Mouse (Mus musculus) midbrain, embryonic 10.5 days (tissue): ENCODE data around the gene Rras2. TPM values are rescaled to one million over a fixed set of nuclear protein-coding genes. Genes with fewer than 3 reads are reported as not detected.

Experiments
- DNase-seq: peaks from one replicate; pipeline ENCODE4 v3.0.0-alpha.2; 2017; ENCODE audit warnings: low spot score
- H3K27ac ChIP-seq: fragments of 300-500 bp; sonication (generic); replicated peaks from 2 replicates; pipeline ENCODE4 v1.5.1; 2016; ENCODE audit warnings: mild to moderate bottlenecking
- H3K27me3 ChIP-seq: fragments of 300-500 bp; sonication (generic); 2 replicates; pipeline ENCODE4 v1.6.1; 2016; ENCODE audit warnings: low read depth, mild to moderate bottlenecking; ENCODE audit not compliant: poor library complexity, severe bottlenecking
- H3K36me3 ChIP-seq: fragments of 300-500 bp; sonication (generic); 2 replicates; pipeline ENCODE4 v1.6.1; 2016; ENCODE audit warnings: mild to moderate bottlenecking, moderate library complexity
- H3K4me1 ChIP-seq: fragments of 300-500 bp; sonication (generic); 2 replicates; pipeline ENCODE4 v1.6.1; 2016
- H3K4me3 ChIP-seq: fragments of 300-500 bp; sonication (generic); 2 replicates; pipeline ENCODE4 v1.5.1; 2016; ENCODE audit warnings: mild to moderate bottlenecking, moderate library complexity
- H3K9me3 ChIP-seq: fragments of 300-500 bp; sonication (generic); replicated peaks from 2 replicates; pipeline ENCODE4 v1.6.1; 2016; ENCODE audit warnings: mild to moderate bottlenecking
- WGBS: fragments of 180-500 bp; shearing (Covaris S2); methylation state at CpG from one replicate; pipeline ENCODE4 v1.1.7; 2016; 5-methylcytosine and 5-hydroxymethylcytosine counted together
- polyA plus RNA-seq: library from polyadenylated mRNA; unstranded; fragments of >200 nt; fragmentation: Nextera tagmentation; extraction: Ambion mirVana; gene quantifications from 2 replicates; pipeline ENCODE4 v1.2.1, GENCODE M21; 2016

Rras2 gene
- polyA plus RNA-seq, 1 experiment from 2014 or later, result 27.2 TPM

- Histone ChIP-seq H3K4me3 (no peak overlapping the region), H3K27me3 (no peaks in the 10 kb centered on the region), H3K4me1 (peaks cover 7% of the 10 kb centered on the region), H3K27ac (no peak overlapping the region), H3K9me3 (no peaks in the 10 kb centered on the region), H3K36me3 (no peaks in the 10 kb centered on the region)
- no peak for DNase-seq
- WGBS, result 92% methylated on average over 3 of the region's 3 CpGs
Measured at GRCm38 (mm10) chr7:114139400-114139799, 21.8 kb upstream of the Rras2 start.

DNA sequence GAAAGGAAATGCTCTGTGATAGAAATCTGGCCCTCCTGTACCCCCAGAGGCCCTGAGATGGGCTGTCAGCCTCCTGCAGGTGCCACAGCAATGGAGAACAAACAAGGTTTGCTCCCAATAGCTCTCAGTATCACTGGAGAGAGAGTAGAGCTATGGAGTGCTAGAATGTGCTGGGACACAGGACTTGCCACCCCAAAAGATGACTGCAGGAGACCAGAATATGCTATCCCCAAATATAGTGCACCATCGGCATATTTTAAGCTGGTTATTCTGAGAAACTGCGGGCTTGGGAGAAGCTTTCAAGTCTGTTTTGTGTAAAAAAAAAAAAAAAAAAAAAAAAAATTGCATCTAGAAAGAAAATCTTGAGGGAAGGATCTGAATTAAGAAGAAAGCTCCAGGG is 20.7 kb upstream of the Rras2 start:
- H3K4me1 ChIP-seq, result peaks cover 15% of the 10 kb centered on the region
- no peaks in the 10 kb centered on the region for H3K27me3 ChIP-seq
- WGBS, result 93% methylated on average over 2 of the region's 2 CpGs
- H3K27ac ChIP-seq, result no peak overlapping the region
- DNase-seq, result no peak
- no peak overlapping the region for H3K4me3 ChIP-seq
- H3K36me3 ChIP-seq, result no peaks in the 10 kb centered on the region
- H3K9me3 ChIP-seq, result no peaks in the 10 kb centered on the region

GRCm38 (mm10) chr7:114135166-114135565 is 17.6 kb upstream of the Rras2 start:
- H3K27ac ChIP-seq, result no peak overlapping the region

GRCm38 (mm10) chr7:114133957-114134356 is 16.4 kb upstream of the Rras2 start:
- no peak overlapping the region for H3K4me3 ChIP-seq
- no peak for DNase-seq
- peaks cover 15% of the 10 kb centered on the region for H3K4me1 ChIP-seq
- WGBS, result 14% methylated on average over 5 of the region's 5 CpGs
- H3K27ac ChIP-seq, result no peak overlapping the region
- no peaks in the 10 kb centered on the region for H3K9me3 ChIP-seq
- H3K27me3 ChIP-seq, result no peaks in the 10 kb centered on the region
- no peaks in the 10 kb centered on the region for H3K36me3 ChIP-seq

More at GRCm38 (mm10) chr7:114135166-114135565, 17.6 kb upstream of the Rras2 start:
- Histone ChIP-seq H3K4me3 (no peak overlapping the region), H3K9me3 (no peaks in the 10 kb centered on the region), H3K4me1 (peaks cover 15% of the 10 kb centered on the region), H3K36me3 (no peaks in the 10 kb centered on the region), H3K27me3 (no peaks in the 10 kb centered on the region)
- no peak for DNase-seq
- 24% methylated on average over 6 of the region's 6 CpGs for WGBS

DNA sequence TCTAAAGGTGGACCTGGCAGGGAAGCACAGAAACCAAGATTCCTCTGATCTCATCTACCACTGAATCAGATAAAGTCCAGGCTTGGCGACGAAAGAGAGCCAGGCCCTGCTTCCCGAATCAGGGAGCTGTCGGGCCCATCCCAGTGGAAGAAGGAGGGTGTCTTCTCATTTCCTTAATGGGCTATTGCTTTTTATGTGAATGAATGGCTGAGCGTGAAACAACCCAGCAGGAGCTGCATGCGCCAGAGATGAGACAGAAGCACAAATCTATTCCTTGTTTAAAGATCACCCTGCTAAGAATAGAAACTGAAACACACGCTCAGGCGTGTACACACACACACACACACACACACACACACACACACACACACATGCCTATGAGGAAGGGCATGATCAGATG is 14.7 kb upstream of the Rras2 start:
- Histone ChIP-seq H3K9me3 (no peaks in the 10 kb centered on the region), H3K4me3 (no peak overlapping the region), H3K4me1 (peaks cover 15% of the 10 kb centered on the region), H3K36me3 (no peaks in the 10 kb centered on the region), H3K27me3 (no peaks in the 10 kb centered on the region), H3K27ac (no peak overlapping the region)
- DNase-seq, result no peak
- 56% methylated on average over 8 of the region's 8 CpGs for WGBS

GRCm38 (mm10) chr7:114129281-114129680 is 11.7 kb upstream of the Rras2 start:
- no peak overlapping the region for H3K27ac ChIP-seq
- H3K27me3 ChIP-seq, result no peaks in the 10 kb centered on the region
- no peak overlapping the region for H3K4me3 ChIP-seq
- H3K4me1 ChIP-seq, result peaks cover 6% of the 10 kb centered on the region
- 59% methylated on average over 2 of the region's 2 CpGs for WGBS
- no peaks in the 10 kb centered on the region for H3K9me3 ChIP-seq
- no peak for DNase-seq
- no peaks in the 10 kb centered on the region for H3K36me3 ChIP-seq

DNA sequence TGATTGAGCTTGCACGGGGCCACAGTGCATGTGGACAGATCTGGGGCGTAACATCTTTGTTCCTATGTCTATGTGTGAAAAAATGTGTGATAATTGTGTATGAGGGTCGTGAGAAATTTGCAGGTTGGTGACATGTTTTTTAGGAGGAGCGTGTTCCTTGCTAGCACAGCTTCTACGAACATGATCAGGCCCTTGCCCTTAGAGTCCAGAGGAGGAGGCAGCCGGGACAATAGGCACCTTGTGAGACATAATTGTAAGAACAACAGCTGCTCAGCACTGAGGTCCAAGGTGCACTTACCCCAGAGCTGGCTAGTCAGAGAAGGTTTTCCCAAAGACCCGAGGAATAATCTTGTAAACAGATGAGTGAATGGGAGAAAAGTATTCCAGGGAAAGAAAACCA is 599 bp upstream of the Rras2 start:
- H3K27me3 ChIP-seq, result peaks cover 11% of the 10 kb centered on the region
- H3K9me3 ChIP-seq, result no peaks in the 10 kb centered on the region
- no peak for DNase-seq
- H3K4me3 ChIP-seq, result peak overlapping the region; percentile 73
- H3K4me1 ChIP-seq, result peaks cover 27% of the 10 kb centered on the region
- no peak overlapping the region for H3K27ac ChIP-seq
- 46% methylated on average over 7 of the region's 7 CpGs for WGBS
- no peaks in the 10 kb centered on the region for H3K36me3 ChIP-seq

GRCm38 (mm10) chr7:114116711-114117351 is 750 bp downstream of the Rras2 start:
- H3K4me3 ChIP-seq, result peak overlapping the region; percentile 73
- peak; percentile 78 for DNase-seq
- H3K27me3 ChIP-seq, result peaks cover 11% of the 10 kb centered on the region
- H3K36me3 ChIP-seq, result no peaks in the 10 kb centered on the region
- H3K4me1 ChIP-seq, result peaks cover 27% of the 10 kb centered on the region
- no peaks in the 10 kb centered on the region for H3K9me3 ChIP-seq
- H3K27ac ChIP-seq, result peak overlapping the region; percentile 94
- under 1% methylated on average over 74 of the region's 74 CpGs for WGBS

- no peak overlapping the region for H3K27ac ChIP-seq
- DNase-seq, result no peak
- WGBS, result 35% methylated on average over 9 of the region's 9 CpGs
Measured at GRCm38 (mm10) chr7:114115961-114116360, 1.6 kb downstream of the Rras2 start.

GRCm38 (mm10) chr7:114114976-114115375 is 2.6 kb downstream of the Rras2 start:
- Histone ChIP-seq H3K27me3 (peaks cover 11% of the 10 kb centered on the region), H3K27ac (no peak overlapping the region), H3K4me3 (no peak overlapping the region), H3K4me1 (peaks cover 27% of the 10 kb centered on the region), H3K36me3 (no peaks in the 10 kb centered on the region; the same call in 1 of the 2 replicates), H3K9me3 (no peaks in the 10 kb centered on the region)
- 90% methylated on average over 3 of the region's 3 CpGs for WGBS
- no peak for DNase-seq

More at GRCm38 (mm10) chr7:114115961-114116360, 1.6 kb downstream of the Rras2 start:
- Histone ChIP-seq H3K4me3 (peak overlapping the region; percentile 73), H3K36me3 (no peaks in the 10 kb centered on the region; the same call in 1 of the 2 replicates), H3K9me3 (no peaks in the 10 kb centered on the region), H3K4me1 (peaks cover 27% of the 10 kb centered on the region), H3K27me3 (peaks cover 11% of the 10 kb centered on the region)

- no peak for DNase-seq
- Histone ChIP-seq H3K27ac (no peak overlapping the region), H3K27me3 (peaks cover 11% of the 10 kb centered on the region)
Measured at GRCm38 (mm10) chr7:114114284-114114683, 3.3 kb downstream of the Rras2 start.

DNA sequence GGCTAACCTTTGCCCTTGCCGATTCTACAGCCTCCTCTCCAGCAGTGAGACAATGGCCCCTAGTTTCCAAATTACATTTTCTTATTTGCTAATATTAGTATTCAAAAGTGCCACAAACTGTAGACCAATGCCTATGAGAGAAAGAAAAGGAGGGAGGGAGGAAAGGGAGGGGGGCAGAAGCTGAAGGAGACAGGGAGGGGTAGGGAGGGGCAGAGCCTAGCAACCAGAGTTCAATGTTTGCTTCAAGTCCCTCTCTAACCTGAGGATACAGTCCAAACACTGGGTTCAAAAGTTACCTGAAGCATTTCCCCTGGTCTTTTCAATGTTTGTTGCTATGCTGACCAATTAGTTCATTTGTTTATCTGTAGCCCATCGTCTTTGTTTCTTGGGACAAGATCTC is 7.1 kb downstream of the Rras2 start:
- WGBS, result 85% methylated on average over 2 of the region's 2 CpGs
- no peak for DNase-seq
- H3K27me3 ChIP-seq, result no peaks in the 10 kb centered on the region

More at GRCm38 (mm10) chr7:114114284-114114683, 3.3 kb downstream of the Rras2 start:
- Histone ChIP-seq H3K36me3 (no peaks in the 10 kb centered on the region; the same call in 1 of the 2 replicates), H3K4me1 (peaks cover 27% of the 10 kb centered on the region), H3K4me3 (no peak overlapping the region), H3K9me3 (no peaks in the 10 kb centered on the region)
- 98% methylated on average over 2 of the region's 2 CpGs for WGBS

DNA sequence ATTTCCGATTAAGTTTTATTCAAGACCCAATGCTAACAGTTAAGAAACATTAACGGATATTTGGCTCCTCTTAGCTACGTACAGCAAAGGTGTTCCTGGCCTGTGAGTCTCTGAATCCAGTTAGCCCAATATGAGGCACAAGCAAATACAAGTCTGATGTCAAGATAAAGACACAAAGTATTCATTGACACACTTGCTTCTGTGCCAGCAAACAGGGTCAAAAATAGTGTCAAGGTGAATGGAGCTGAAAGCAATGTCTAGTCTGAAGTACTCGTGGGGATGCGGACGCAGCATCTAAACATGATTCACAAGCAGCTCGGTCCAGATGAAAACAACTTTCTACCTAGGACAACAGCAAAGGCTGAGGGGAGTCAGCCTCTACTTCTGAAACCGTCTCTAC is 11.7 kb downstream of the Rras2 start:
- Histone ChIP-seq H3K27me3 (no peaks in the 10 kb centered on the region), H3K27ac (no peak overlapping the region), H3K4me1 (peaks cover 7% of the 10 kb centered on the region), H3K9me3 (no peaks in the 10 kb centered on the region), H3K36me3 (peaks cover 2% of the 10 kb centered on the region; the same call in 1 of the 2 replicates), H3K4me3 (no peak overlapping the region)
- 93% methylated on average over 8 of the region's 8 CpGs for WGBS
- DNase-seq, result no peak

More for the DNA sequence above, 7.1 kb downstream of the Rras2 start:
- H3K4me1 ChIP-seq, result peaks cover 6% of the 10 kb centered on the region
- H3K27ac ChIP-seq, result no peak overlapping the region
- no peaks in the 10 kb centered on the region for H3K9me3 ChIP-seq
- H3K36me3 ChIP-seq, result no peaks in the 10 kb centered on the region; the same call in 1 of the 2 replicates
- no peak overlapping the region for H3K4me3 ChIP-seq
